Mouse (Mus musculus) neural tube, embryonic 10.5 days (tissue): Measurements from ENCODE around the gene Ethe1.

Source experiments
- DNase-seq: peaks from one replicate; pipeline ENCODE4 v3.0.0-alpha.2; 2017; ENCODE audit warnings: low spot score; ENCODE audit errors: extremely low spot score

Gene Ethe1

GRCm38 (mm10) chr7:24574224-24574796 is 13.0 kb upstream of the Ethe1 start:
- DNase-seq: no peak

DNA sequence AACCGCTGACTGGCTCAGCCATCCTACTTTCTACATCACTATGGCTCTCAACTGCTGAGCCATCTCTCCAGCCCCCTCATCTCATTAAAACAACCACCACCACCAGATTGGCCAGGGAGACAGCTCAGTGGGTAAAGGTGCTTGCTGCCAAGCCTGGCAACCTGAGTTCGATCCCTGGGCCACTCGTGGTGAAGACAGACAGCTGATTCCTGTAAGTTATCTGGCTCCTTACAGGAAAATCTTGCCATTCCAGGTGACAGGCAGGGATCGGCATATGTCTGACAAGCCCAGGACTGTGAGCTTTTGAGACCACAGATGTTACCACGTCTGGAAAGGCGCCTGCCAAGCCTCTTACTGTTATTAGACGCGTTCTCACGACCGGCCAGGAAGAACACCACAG is 9.5 kb upstream of the Ethe1 start:
- DNase-seq: no peak

DNA sequence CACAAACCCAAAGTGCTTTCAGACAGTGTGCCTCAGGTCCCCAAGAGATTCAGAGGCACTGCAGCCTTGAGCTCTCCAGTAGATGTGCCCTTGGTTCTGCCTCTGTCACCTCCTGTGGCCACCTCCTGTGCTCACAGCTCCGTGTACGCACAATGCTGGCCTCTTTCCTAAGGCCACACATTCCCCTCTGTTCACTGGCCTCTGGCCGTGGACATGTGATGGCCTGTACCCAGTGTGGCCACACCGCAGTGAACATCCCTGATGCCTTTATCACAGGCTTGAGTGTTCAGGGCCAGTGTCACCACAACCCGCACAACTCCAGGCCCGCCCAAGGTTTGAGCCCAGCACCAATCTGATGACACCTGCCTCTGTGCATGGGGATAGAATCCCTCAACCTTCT is 2.5 kb upstream of the Ethe1 start:
- DNase-seq: no peak

DNA sequence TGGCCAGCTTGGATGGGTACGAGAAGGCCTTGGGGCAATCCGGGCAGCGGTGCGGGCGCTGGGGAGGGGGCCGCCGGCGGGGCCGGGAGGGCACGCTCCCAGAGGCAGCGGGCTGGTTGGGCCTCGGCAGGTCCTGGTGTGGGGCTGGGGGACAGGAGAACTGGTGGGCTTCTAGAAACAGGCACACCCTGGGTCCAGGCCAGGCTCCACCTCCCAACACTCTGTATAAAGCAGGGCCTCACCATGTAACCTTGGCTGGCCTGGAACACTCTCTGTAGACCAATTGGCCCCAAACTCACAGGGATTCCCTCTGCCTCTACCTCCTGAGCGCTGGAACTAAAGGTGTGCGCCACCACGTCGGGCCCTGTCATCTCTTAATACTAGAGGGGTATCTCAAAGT is 1.3 kb upstream of the Ethe1 start:
- DNase-seq: no peak

DNA sequence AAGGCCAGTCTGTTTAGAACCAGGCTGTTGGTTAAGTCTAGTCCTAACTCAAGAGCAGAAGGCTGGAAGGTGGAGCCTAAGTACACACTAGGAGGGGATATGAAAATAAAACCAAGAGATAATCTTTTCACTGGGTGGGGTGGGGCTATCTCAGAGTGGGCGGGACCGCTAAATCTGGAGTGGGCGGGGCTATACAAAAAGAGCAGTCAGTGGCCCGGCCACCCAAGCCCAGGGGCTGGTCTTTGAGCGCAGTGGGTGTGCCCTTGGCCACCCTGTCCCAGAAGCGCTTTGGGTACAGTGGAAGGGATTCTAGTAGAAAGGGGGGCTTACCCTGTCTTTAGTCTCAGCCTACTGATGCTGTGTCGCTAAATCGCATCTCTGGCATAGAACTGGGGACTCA is 515 bp upstream of the Ethe1 start:
- DNase-seq: no peak

- DNase-seq: no peak
Observed at GRCm38 (mm10) chr7:24588336-24588735, 993 bp downstream of the Ethe1 start.

DNA sequence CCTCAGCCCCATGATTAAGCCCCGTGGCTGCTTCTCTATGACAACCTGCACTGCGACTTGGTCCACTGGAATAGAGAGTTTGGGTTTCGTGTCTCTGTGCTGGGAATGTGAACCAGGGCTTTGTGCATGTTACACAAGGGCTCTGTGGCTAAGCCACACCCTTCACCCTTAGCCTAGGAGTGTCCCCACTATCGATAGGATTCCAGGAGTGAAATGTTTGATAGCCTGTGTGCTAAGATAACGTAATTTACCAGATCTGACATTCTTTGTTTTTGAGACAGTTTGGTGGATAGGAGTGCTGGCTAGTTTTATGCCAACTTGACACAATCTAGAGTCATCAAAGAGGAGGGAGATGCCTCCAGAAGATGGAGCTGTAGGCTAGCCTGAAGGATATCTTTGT is 4.4 kb downstream of the Ethe1 start:
- DNase-seq: no peak

DNA sequence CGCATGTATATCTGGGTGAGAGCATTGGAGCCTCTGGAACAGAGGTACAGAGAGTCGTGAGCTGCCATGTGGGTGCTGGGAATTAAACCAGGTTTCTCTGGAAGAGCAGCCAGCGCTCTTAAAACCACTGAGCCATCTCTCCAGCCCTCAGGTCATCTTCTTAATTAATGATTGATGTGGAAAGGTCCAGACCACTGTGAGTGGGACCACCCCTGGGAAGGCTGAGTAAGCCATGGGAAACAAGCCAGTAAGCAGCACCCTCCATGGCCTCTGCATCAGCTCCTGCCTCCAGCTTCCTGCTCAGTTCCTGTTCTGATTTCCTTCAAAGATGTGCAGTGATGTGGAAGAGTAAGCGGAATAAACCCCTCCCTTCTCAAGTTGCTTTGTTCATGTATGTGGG is 4.8 kb downstream of the Ethe1 start:
- no peak for DNase-seq

DNA sequence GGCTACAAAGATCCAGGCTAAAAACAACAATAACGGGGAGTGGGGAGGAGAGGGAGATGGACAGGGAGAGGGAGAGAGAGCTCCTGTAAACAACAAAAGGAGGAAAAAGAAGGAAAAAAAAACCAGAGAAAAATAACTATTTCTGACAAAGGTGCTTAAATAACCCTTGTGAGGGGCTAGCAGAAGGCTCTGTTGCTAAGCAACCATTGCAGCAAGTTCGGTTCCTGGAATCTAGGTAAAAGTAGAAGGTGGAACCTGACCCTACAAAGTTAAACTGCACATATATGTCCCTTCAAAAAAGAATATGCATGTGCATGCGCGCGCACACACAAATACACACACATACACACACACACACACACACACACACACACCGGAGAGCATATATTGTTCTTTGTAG is 5.4 kb downstream of the Ethe1 start:
- no peak for DNase-seq

DNA sequence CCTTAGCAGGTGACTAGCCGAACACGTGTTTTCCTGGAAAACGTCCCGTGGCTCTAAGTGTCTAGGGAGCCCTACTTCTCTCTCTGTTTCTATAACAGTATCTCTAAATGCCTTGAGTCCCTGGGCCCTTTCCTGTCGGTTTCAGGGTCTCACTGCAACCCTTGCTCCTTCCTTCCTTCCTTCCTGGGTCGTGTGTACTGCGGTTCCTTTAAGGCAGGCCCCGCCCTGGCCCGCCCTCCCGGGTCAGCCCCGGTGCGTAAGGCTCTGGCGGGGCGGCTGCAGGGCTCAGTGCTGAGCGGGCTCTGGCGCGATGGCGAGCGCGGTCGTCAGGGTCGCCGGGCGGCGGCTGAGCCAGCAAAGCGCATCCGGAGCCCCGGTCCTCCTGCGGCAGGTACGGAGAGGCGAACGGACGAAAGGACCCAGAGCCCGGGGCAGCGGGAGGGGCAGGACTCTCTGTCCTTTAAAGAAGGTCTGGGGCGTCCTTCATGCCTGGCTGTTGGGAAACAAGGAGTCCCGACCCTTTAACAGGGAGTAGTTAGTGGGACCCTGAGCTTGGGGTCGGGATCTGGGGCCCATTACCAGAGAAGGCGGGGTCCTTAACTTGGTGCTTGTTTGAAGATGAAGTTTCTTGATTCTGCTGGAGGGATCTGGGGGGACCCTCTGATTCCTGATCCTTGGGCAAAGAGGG is 6.4 kb downstream of the Ethe1 start:
- peak; percentile 80 for DNase-seq

GRCm38 (mm10) chr7:24594309-24594803 is 7.0 kb downstream of the Ethe1 start:
- peak; percentile 54 for DNase-seq

- DNase-seq: no peak
Observed at GRCm38 (mm10) chr7:24595464-24595863, 8.1 kb downstream of the Ethe1 start.

GRCm38 (mm10) chr7:24598121-24598520 is 10.8 kb downstream of the Ethe1 start:
- no peak for DNase-seq

DNA sequence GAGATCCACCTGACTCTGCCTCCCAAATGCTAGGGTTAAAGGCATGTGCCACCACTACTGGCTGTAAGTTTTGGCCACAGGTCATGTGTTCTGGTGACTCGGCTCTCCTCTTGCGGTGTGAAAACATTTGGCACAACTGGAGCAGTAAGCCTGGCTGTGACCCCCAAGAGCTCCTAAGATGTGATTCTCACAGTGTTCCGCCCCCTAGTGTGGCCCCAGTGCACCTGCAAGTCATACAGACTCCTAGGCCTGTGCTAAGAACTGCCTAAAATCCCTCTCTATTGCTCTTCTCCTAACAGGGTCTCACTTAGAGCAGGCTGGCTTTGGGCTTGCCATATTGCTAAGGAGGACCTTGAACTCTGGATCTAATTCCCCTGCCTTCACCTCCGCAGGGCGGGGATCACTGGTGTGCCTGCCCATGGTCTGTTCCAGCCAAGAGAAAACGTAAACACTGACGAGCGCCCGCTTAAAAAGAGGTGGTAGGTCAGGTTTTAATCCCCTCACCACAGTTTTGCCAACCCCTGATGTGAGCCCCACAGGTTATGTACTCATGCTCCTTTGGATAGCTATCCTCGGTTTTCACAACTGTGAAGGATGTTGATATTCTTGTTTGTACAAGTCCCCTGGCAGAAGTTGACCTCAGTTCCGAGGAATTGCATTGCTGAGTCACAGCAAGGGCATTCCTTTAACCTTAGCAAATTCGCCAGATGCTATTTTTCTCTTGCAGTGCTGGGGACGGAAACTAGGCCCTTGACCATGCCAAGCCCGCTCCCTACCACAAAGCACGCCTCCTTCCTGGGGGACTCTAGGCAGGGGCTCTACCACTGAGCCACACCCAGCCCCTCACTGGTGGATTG is 12.1 kb downstream of the Ethe1 start:
- DNase-seq: no peak

DNA sequence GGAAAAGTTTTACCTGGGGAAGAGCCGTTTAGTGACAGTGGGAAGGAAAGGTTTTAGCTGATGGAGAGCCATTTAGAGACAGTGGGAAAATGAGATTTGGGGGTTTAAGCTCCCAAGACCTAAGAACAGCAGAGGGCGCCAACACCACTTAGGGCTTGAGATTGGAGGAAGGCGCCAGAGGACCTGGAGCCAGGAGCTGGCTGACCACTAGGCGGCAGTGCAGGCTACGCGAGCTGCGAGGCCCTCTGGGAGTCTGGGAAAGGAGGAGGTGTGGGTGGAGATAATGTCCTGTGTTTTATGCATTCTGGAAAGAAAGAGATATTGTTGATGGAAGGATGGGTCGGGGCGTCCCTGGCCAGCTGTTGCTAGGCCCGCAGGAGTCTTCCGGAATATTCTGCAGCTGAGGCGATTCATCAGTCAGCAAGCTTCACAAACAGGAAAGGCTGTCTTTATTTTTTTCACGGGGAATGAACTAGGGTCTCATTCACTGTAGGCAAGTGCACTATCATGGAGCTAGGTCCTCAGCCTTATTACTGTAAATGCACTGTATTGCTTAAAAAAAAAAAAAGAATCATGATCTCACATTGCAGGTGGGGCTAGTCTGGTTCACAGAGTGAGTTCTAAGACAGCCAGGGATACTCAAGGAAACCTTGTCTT is 13.7 kb downstream of the Ethe1 start:
- peak; percentile 94 for DNase-seq

- DNase-seq: no peak
Observed at GRCm38 (mm10) chr7:24605561-24605960, 18.2 kb downstream of the Ethe1 start.

DNA sequence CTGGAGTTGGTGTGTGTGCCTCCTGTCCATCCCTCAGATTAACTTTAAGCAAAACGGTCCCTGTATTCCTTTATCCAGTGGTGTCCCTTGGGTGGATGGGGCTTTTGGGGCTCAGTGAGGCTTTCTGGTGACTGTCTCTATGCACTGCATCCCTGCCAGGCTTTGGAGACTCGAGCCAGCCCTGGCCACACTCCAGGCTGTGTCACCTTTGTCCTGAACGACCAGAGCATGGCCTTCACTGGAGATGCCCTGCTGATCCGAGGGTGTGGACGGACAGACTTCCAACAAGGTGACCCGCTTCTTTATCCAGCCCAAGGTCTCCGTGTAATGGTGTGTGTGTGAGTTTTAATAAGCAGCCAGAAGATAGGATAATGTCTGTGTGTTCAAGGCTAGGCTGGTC is 18.7 kb downstream of the Ethe1 start:
- DNase-seq: no peak

DNA sequence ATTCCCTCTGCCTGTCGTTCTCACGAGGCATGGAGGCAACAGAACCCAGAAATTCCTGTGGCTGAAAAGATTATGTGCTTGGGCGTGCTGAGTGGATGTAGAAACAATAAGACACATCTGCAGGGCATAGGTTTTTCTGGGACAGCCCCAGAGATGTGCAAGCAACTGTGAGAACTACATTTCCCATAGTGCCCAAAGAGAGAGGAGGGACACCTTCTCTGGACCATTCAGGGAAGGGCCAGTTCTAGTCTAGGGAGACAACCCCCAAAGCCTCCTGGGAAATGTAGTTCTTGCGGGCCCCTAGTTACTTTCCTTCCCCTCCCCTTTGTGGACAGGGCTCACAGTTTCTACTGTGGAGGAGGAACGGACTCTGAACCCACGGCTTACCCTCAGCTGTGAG is 20.7 kb downstream of the Ethe1 start:
- DNase-seq: no peak

DNA sequence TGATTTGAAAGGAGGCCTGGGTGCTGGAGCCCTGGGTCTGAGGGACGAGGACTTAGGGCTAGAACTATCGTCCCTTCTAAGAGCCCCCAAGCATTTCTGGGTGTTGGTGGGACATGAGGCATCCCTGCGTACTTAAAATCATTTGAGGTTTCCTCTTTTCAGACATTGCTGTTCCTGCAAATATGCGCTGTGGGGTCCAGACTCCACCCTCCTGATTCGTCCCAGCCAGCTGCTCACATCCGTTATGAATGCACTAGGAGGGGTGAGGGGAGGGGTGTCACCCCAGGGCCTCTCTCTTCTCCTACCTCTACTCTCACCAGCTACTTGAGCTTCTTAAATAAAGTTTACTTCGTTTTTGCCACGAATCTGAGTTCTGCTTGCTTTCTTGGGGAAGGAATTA is 21.2 kb downstream of the Ethe1 start:
- DNase-seq: no peak

DNA sequence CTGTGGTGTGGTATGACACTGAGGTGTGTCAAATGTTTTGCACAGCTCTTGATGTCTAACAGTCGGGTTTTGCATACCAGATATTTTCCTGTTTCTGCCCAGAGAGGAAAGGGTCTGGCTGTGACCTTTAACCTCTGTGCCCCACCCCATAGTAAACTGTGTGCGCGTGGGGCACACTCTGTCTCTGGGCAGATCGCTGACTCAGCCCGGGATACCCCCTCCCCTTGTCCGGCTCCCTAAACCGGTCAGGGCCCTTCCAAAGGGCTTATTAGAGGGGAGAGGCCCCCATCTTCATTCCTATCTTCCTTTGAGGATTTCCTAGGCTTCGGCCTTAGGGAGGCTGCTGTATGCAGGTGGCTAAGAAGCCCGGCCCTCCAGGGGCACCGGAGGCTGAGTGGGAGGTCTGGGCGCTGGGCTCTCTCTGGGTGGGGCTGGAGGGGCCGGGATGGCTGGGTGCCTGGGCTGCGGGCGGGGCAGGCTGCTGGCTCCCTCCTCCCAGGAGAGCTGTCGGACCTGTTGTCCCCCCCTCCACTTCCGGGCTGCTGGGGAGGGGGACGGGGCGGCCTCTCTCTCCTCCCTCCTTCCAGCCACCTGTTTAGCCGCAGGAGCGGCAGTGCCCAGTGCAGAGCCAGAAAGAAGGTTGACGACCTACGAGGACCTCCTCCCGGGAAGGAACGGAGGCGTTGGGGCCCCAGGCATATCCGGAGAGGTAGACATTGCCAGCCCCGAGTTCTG is 23.0 kb downstream of the Ethe1 start, which contains the start of gene Phldb3:
Phldb3 (plus strand) TSS at position 620 of the 735 bp plus-strand sequence.
- DNase-seq: peak; percentile 30

DNA sequence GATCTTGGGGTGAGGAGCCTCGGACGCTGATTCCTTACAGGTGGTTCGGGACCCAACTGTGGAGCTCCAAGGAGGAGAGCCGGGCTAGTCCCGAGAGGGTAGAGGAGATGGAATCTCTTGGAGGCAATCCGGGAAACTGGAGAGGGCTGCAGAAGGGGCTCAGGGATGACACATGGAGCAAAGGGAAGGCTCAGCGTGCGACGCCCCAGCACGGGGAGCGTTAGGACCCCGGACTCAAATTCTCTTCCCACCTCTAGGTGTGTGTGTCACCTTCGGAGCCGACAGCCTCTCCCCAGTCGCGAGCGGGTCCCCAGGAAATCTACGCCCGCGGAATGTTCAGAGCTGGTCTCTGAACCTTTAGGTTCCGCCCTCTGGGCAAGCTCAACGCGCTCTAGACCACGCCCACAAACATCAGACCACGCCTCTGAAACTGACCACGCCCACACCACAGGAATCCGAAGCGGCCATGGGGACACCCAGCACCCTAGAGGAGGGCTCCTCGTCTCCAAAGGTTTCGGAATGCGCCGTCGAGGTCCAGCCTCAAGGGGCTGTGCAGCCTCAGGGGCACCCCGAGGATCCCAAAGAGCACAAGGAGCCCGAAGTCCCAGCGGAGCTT is 23.6 kb downstream of the Ethe1 start:
- peak; percentile 75 for DNase-seq
